Comparison of ENCODE assay signal across 9 mouse cellular contexts in the genomic region with DNA sequence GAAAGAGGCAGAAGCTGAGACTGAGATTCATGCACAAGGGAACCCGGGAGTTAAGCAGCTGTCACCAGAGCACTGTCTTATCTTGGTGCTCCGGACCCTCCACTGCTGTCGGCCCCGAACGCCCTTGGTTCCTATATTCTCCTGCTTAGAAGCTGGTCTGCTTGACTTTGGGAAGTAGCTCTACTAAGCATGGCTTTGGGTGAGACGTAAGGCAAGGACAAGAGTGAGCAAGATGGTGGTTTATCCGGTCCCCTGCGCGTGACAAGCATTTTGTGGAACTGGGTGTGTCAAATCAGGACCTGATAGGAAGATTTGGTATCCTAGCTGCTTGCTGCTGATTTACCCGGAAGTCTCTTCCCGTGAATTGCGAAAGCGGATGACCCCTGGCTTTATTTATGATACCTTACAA. TPM values are rescaled to one million over a fixed set of nuclear protein-coding genes. Genes with fewer than 3 reads are reported as not detected.
DNase-seq lines count a peak whose midpoint lies in the region; ATAC-seq and TF ChIP-seq lines count a peak whose summit lies in the region.
"Had no signal": no experiment of that assay in that cellular context is flagged by ENCODE, and none has a peak within 500 bp of the region (broad histone marks: within the 10 kb centered on the region; RNA-seq: fewer than 3 reads in every experiment).

No protein-coding gene starts in this region.

- H3K9me3 ChIP-seq in heart, embryonic 11.5 days (replicated peaks; ENCODE audit: control insufficient read depth, low read length), result no peaks in the 10 kb centered on the region
- H3K9me3 ChIP-seq in lung, postnatal 0 days (ENCODE audit: low read length), result no peaks in the 10 kb centered on the region

- no peaks in the 10 kb centered on the region for H3K27me3 ChIP-seq in heart, adult 2 months (ENCODE audit: control insufficient read depth, insufficient read depth, low read length)
- no peaks in the 10 kb centered on the region for H3K27me3 ChIP-seq in heart, embryonic 11.5 days (ENCODE audit: control insufficient read depth, insufficient read depth, low read length)
- no peaks in the 10 kb centered on the region for H3K27me3 ChIP-seq in lung, postnatal 0 days (replicated peaks; ENCODE audit: insufficient read depth, low read length)

- WGBS in heart, adult 2 months, result under 1% methylated on average over 13 of the region's 13 CpGs
- WGBS in heart, embryonic 11.5 days (ENCODE audit: insufficient replicate concordance), result 5% methylated on average over 13 of the region's 13 CpGs
- under 1% methylated on average over 13 of the region's 13 CpGs for WGBS in large intestine, adult 2 months
- WGBS in lung, postnatal 0 days, result 2% methylated on average over 13 of the region's 13 CpGs

- no peak for TF ChIP-seq CTCF in heart, adult 2 months (IDR thresholded peaks at IDR 0.05)
- TF ChIP-seq CTCF in lung, postnatal 0 days (IDR thresholded peaks at IDR 0.05), result no peak

- no peak for TF ChIP-seq POLR2A in heart, adult 2 months (IDR thresholded peaks at IDR 0.05; ENCODE audit: insufficient read depth, low read depth, low read length)

- no peaks in the 10 kb centered on the region for H3K36me3 ChIP-seq in heart, adult 2 months (ENCODE audit: control insufficient read depth, insufficient read depth, low read length)
- no peaks in the 10 kb centered on the region for H3K36me3 ChIP-seq in heart, embryonic 11.5 days (ENCODE audit: control insufficient read depth, insufficient read depth, low read length)
- no peaks in the 10 kb centered on the region for H3K36me3 ChIP-seq in lung, postnatal 0 days (ENCODE audit: insufficient read depth, low read length)

- peak overlapping the region; percentile 98 for H3K27ac ChIP-seq in heart, adult 2 months
- H3K27ac ChIP-seq in heart, embryonic 11.5 days (ENCODE audit: low read depth, low read length), result peak overlapping the region; percentile 97
- H3K27ac ChIP-seq in lung, postnatal 0 days (ENCODE audit: low read length), result peak overlapping the region; percentile 95

- DNase-seq in heart, adult 2 months, result peak in 1 of 2 experiments; percentile 50
- no peak for DNase-seq in heart, postnatal 25 days (ENCODE audit: low spot score)
- DNase-seq in adrenal gland, postnatal 36 days, result peak; percentile 38 to 43
- peak; percentile 51 for DNase-seq in large intestine, adult 2 months (ENCODE audit: low read depth, low spot score)
- peak; percentile 63 for DNase-seq in lung, postnatal 0 days (ENCODE audit: low spot score)
- DNase-seq in right cerebral cortex, postnatal 14 days, result peak; percentile 37
- DNase-seq in spleen, adult 12 weeks (ENCODE audit: low spot score), result no peak

- no peak for TF ChIP-seq EP300 in heart, adult 2 months (IDR thresholded peaks at IDR 0.05; ENCODE audit: insufficient read depth, low read depth, low read length)
- TF ChIP-seq EP300 in lung, postnatal 0 days (IDR thresholded peaks at IDR 0.05), result no peak

- peak overlapping the region; percentile 75 for H3K9ac ChIP-seq in heart, adult 2 months (ENCODE audit: low read depth, low read length)
- H3K9ac ChIP-seq in heart, embryonic 11.5 days (ENCODE audit: low read depth, low read length), result peak overlapping the region; percentile 86
- peak overlapping the region; percentile 52 for H3K9ac ChIP-seq in lung, postnatal 0 days (replicated peaks; ENCODE audit: low read depth)

- no peaks in the 10 kb centered on the region; the same call in 1 of the 2 replicates for H3K4me1 ChIP-seq in heart, adult 2 months (ENCODE audit: control insufficient read depth, insufficient read depth, low read length)
- H3K4me1 ChIP-seq in heart, embryonic 11.5 days (ENCODE audit: control insufficient read depth, insufficient read depth, low read length), result peaks cover 3% of the 10 kb centered on the region; the same call in 1 of the 2 replicates
- no peaks in the 10 kb centered on the region; the same call in 1 of the 2 replicates for H3K4me1 ChIP-seq in lung, postnatal 0 days (ENCODE audit: insufficient read depth, low read depth, low read length)

- 0 out of 2 replicates have a peak, but pooled peaks have one; percentile 2 for ATAC-seq in heart, embryonic 11.5 days (replicated peaks; ENCODE audit: insufficient number of reproducible peaks, low FRiP score, low TSS enrichment)
- peak; percentile 7 for ATAC-seq in lung, postnatal 0 days

- peak overlapping the region; percentile 93 for H3K4me2 ChIP-seq in heart, embryonic 11.5 days
- H3K4me2 ChIP-seq in lung, postnatal 0 days (replicated peaks; ENCODE audit: low read depth, low read length), result peak overlapping the region; percentile 91

- intact Hi-C loops in heart, adult 2 months (cut with DNase I), result loop anchor here (2.0 kb wide), 2 partner anchors 17 to 35 kb away; a partner anchor contains a TSS
- intact Hi-C loops in heart, postnatal 25 days (cut with DNase I), result loop anchor here (2.0 kb wide), 1 partner anchor 33 kb away; no protein-coding TSS in a partner anchor

- H3K4me3 ChIP-seq in heart, adult 2 months, result peak overlapping the region; percentile 72
- peak overlapping the region; percentile 78 for H3K4me3 ChIP-seq in heart, embryonic 11.5 days (ENCODE audit: low read depth, low read length)
- H3K4me3 ChIP-seq in lung, postnatal 0 days (ENCODE audit: low read depth, low read length), result peak overlapping the region; percentile 80

- H3K79me2 ChIP-seq in heart, adult 2 months (replicated peaks; ENCODE audit: control insufficient read depth, insufficient read depth, low read length), result no peaks in the 10 kb centered on the region

RNA-seq across cellular contexts. Expression of a gene that starts 0.7 kb away (rescaled TPM):
- total RNA-seq in heart, adult 2 months (2021), result 10 to 100 TPM; 16.1 to 18.3 TPM
- 14.1 and 14.2 TPM in 2 replicates for polyA plus RNA-seq in heart, adult 2 months (2012; rRNA removed)
- total RNA-seq in heart, postnatal 25 days (2021), result 10 to 100 TPM; 16.7 to 18.0 TPM
- 10 to 100 TPM; 48.2 to 56.7 TPM for total RNA-seq in adrenal gland, postnatal 36 days (2021)
- polyA plus RNA-seq in heart, embryonic 11.5 days (2014; fragmentation: Nextera tagmentation; extraction: Ambion mirVana), result 46.3 and 50.3 TPM in 2 replicates
- polyA plus RNA-seq in large intestine, adult 2 months (2012; rRNA removed), result 32.2 and 33.2 TPM in 2 replicates
- polyA plus RNA-seq in lung, postnatal 0 days (2015; fragmentation: Nextera tagmentation; extraction: Ambion mirVana), result 69.4 and 79.9 TPM in 2 replicates

RNA-seq across cellular contexts. Expression of a gene that starts 19.9 kb away (rescaled TPM):
- total RNA-seq in heart, adult 2 months (2021), result 100 to 1,000 TPM in 1 of 2 experiments, 10 to 100 TPM in 1; 90.6 to 102 TPM
- 126 and 156 TPM in 2 replicates for polyA plus RNA-seq in heart, adult 2 months (2012; rRNA removed)
- total RNA-seq in heart, postnatal 25 days (2021), result 10 to 100 TPM; 85.4 to 99.8 TPM
- 100 to 1,000 TPM; 135 to 214 TPM for total RNA-seq in adrenal gland, postnatal 36 days (2021)
- 56.0 and 69.0 TPM in 2 replicates for polyA plus RNA-seq in heart, embryonic 11.5 days (2014; fragmentation: Nextera tagmentation; extraction: Ambion mirVana)
- polyA plus RNA-seq in large intestine, adult 2 months (2012; rRNA removed), result 102 and 130 TPM in 2 replicates
- polyA plus RNA-seq in lung, postnatal 0 days (2015; fragmentation: Nextera tagmentation; extraction: Ambion mirVana), result 89.8 and 101 TPM in 2 replicates

RNA-seq across cellular contexts. Expression of a gene that starts 33.1 kb away (rescaled TPM):
- not detected for total RNA-seq in heart, adult 2 months (2021)
- 0.12 TPM in 1 of 2 replicates, not detected in the other for polyA plus RNA-seq in heart, adult 2 months (2012; rRNA removed)
- total RNA-seq in heart, postnatal 25 days (2021), result not detected
- not detected for total RNA-seq in adrenal gland, postnatal 36 days (2021)
- not detected in 2 replicates for polyA plus RNA-seq in heart, embryonic 11.5 days (2014; fragmentation: Nextera tagmentation; extraction: Ambion mirVana)
- polyA plus RNA-seq in large intestine, adult 2 months (2012; rRNA removed), result not detected in 2 replicates
- polyA plus RNA-seq in lung, postnatal 0 days (2015; fragmentation: Nextera tagmentation; extraction: Ambion mirVana), result 0.12 TPM in 1 of 2 replicates, not detected in the other

RNA-seq across cellular contexts. Expression of a gene that starts 36.0 kb away (rescaled TPM):
- 10 to 100 TPM; 35.4 to 39.4 TPM for total RNA-seq in heart, adult 2 months (2021)
- 13.4 and 31.8 TPM in 2 replicates for polyA plus RNA-seq in heart, adult 2 months (2012; rRNA removed)
- total RNA-seq in heart, postnatal 25 days (2021), result 10 to 100 TPM; 30.6 to 35.0 TPM
- 10 to 100 TPM; 30.7 to 31.1 TPM for total RNA-seq in adrenal gland, postnatal 36 days (2021)
- 16.2 and 16.9 TPM in 2 replicates for polyA plus RNA-seq in heart, embryonic 11.5 days (2014; fragmentation: Nextera tagmentation; extraction: Ambion mirVana)
- 7.0 and 8.2 TPM in 2 replicates for polyA plus RNA-seq in large intestine, adult 2 months (2012; rRNA removed)
- polyA plus RNA-seq in lung, postnatal 0 days (2015; fragmentation: Nextera tagmentation; extraction: Ambion mirVana), result 8.6 and 8.8 TPM in 2 replicates

RNA-seq across cellular contexts. Expression of a gene that starts 52.7 kb away (rescaled TPM):
- total RNA-seq in heart, adult 2 months (2021), result not detected
- polyA plus RNA-seq in heart, adult 2 months (2012; rRNA removed), result 1.4 TPM in 1 of 2 replicates, not detected in the other
- not detected for total RNA-seq in heart, postnatal 25 days (2021)
- not detected for total RNA-seq in adrenal gland, postnatal 36 days (2021)
- polyA plus RNA-seq in heart, embryonic 11.5 days (2014; fragmentation: Nextera tagmentation; extraction: Ambion mirVana), result not detected in 2 replicates
- polyA plus RNA-seq in large intestine, adult 2 months (2012; rRNA removed), result not detected in 2 replicates
- 0.56 and 0.64 TPM in 2 replicates for polyA plus RNA-seq in lung, postnatal 0 days (2015; fragmentation: Nextera tagmentation; extraction: Ambion mirVana)
- total RNA-seq: adrenal gland, adult 18-20 months had no signal

Comparison
In these comparisons a context has a peak if more than half of its experiments do, and no peak if none do; other contexts are left out.
1. DNase-seq: peak in adrenal gland, postnatal 36 days (2 of 2), large intestine, adult 2 months (single experiment), lung, postnatal 0 days (single experiment) and right cerebral cortex, postnatal 14 days (single experiment); none in heart, postnatal 25 days (single experiment) and spleen, adult 12 weeks (single experiment).
2. Peak in every context shown above with its lines, with median percentiles within 50 percentile points of each other: H3K27ac ChIP-seq, H3K4me3 ChIP-seq and H3K9ac ChIP-seq.